Mouse (Mus musculus): ENCODE data around the gene Dok3. TPM values are rescaled to one million over a fixed set of nuclear protein-coding genes. Genes with fewer than 3 reads are reported as not detected.

The Dok3 gene
- polyA plus RNA-seq, 1 experiment from 2014 or later = 3.6 TPM

DNA sequence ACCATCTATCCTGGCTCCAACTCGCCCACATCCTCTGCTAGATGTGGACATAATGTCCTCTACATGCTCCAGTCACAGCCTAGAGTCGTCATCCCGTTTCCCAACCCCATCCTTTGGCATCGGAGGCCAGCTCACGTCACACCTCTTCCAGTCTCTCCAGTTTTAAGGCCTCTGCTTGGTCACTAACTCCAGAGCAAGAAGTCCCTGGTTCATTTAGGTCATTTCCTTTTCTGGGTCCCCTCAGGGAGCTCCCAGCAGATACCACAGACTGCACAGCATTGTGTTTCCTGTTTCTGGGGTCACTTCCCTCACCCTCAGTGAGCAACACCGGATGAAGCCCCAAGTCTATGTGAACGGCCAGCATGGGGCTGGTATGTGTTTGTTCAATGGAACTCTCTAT is 50.1 kb downstream of the Dok3 start:
- H3K27me3 ChIP-seq (replicated peaks; ENCODE audit: control insufficient read depth, insufficient read depth, low read length) = no peaks in the 10 kb centered on the region
- H3K9ac ChIP-seq (ENCODE audit: low read depth, low read length) = no peak overlapping the region
- no peak overlapping the region for H3K27ac ChIP-seq (ENCODE audit: low read depth, low read length)
- no peaks in the 10 kb centered on the region for H3K9me3 ChIP-seq (ENCODE audit: control insufficient read depth, low read length)
- no peak for ATAC-seq
- H3K4me1 ChIP-seq (ENCODE audit: control insufficient read depth, insufficient read depth, low read depth, low read length) = peaks cover 36% of the 10 kb centered on the region
- no peak overlapping the region for H3K4me3 ChIP-seq (ENCODE audit: low read length)
- WGBS = 83% methylated on average over 7 of the region's 7 CpGs
- no peak overlapping the region for H3K4me2 ChIP-seq (ENCODE audit: low read length)
- peaks cover 69% of the 10 kb centered on the region for H3K36me3 ChIP-seq (ENCODE audit: control insufficient read depth, insufficient read depth, low read length)

DNA sequence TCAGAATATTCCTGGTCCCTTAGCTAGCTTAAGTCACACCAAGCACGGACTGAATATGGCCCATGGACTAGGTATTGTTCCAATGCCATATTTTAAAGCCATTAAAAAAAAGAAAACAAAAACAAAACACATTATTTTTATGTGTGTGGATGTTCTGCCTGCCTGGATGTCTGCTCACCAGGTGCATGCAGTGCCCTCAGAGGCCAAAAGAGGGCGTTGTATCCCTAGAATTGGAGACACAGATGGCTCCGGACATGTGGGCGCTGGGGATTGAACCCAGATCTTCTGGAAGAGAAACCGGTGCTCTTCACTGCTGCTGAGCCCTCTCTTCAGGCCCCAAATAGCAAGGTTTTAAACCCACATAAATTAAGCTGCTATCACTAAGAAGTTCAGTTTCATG is 51.1 kb downstream of the Dok3 start:
- no peak overlapping the region for H3K4me2 ChIP-seq (ENCODE audit: low read length)
- no peak for ATAC-seq
- no peak overlapping the region for H3K4me3 ChIP-seq (ENCODE audit: low read length)
- H3K36me3 ChIP-seq (ENCODE audit: control insufficient read depth, insufficient read depth, low read length) = peaks cover 73% of the 10 kb centered on the region
- peaks cover 36% of the 10 kb centered on the region for H3K4me1 ChIP-seq (ENCODE audit: control insufficient read depth, insufficient read depth, low read depth, low read length)
- WGBS = 60% methylated on average over 5 of the region's 5 CpGs
- H3K27ac ChIP-seq (ENCODE audit: low read depth, low read length) = peak overlapping the region; percentile 49; the same call in 1 of the 2 replicates
- H3K27me3 ChIP-seq (replicated peaks; ENCODE audit: control insufficient read depth, insufficient read depth, low read length) = no peaks in the 10 kb centered on the region
- no peaks in the 10 kb centered on the region for H3K9me3 ChIP-seq (ENCODE audit: control insufficient read depth, low read length)
- H3K9ac ChIP-seq (ENCODE audit: low read depth, low read length) = no peak overlapping the region

DNA sequence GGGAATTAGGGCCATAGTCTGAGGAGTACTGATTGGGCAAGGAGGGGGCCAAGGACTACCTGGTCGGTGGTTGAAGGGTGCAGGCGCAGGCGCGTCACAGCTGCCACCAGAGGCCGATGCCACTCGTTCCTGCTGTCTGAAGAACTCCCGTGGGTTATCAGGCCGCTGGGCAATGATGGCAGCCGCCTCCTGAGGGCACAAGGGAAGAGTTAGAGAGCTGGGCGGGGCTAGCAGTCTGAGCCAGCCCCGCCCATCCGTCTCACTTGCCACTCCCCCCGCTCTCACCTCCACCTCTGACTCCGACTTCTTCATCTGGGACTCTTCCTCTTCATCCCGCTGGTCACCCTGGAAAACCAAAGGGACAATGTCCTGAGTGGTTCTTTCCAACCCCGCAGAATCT is 51.6 kb downstream of the Dok3 start:
- ATAC-seq = no peak
- peaks cover 35% of the 10 kb centered on the region for H3K4me1 ChIP-seq (ENCODE audit: control insufficient read depth, insufficient read depth, low read depth, low read length)
- 68% methylated on average over 16 of the region's 16 CpGs for WGBS

DNA sequence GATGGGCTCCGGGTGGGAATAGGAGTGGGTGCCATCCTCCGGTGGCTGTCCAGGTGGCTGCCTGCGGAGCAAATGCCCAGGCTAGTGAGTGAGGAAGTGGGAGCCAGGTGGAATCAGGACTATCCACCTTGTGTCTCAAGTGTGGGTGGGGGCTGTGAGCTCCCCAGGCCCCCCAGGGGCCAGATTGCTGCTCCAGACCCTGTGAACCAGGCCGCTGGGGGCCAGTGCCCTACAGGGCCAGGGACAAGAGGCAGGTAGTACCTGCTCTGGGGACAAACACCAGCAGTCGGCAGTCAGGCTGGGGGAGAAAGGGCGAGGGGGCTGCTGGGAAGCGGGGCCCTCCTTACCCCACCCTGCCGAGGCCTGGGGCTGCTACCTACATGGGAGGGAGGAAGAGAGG is 52.8 kb downstream of the Dok3 start:
- ATAC-seq = no peak
- Histone ChIP-seq H3K9ac (ENCODE audit: low read depth, low read length) (no peak overlapping the region), H3K27ac (ENCODE audit: low read depth, low read length) (no peak overlapping the region)

More for the DNA sequence above, 51.6 kb downstream of the Dok3 start:
- peaks cover 72% of the 10 kb centered on the region for H3K36me3 ChIP-seq (ENCODE audit: control insufficient read depth, insufficient read depth, low read length)
- no peak overlapping the region for H3K4me2 ChIP-seq (ENCODE audit: low read length)
- H3K27me3 ChIP-seq (replicated peaks; ENCODE audit: control insufficient read depth, insufficient read depth, low read length) = no peaks in the 10 kb centered on the region
- H3K9me3 ChIP-seq (ENCODE audit: control insufficient read depth, low read length) = no peaks in the 10 kb centered on the region
- H3K27ac ChIP-seq (ENCODE audit: low read depth, low read length) = peak overlapping the region; percentile 49; the same call in 1 of the 2 replicates
- H3K9ac ChIP-seq (ENCODE audit: low read depth, low read length) = no peak overlapping the region
- H3K4me3 ChIP-seq (ENCODE audit: low read length) = no peak overlapping the region

DNA sequence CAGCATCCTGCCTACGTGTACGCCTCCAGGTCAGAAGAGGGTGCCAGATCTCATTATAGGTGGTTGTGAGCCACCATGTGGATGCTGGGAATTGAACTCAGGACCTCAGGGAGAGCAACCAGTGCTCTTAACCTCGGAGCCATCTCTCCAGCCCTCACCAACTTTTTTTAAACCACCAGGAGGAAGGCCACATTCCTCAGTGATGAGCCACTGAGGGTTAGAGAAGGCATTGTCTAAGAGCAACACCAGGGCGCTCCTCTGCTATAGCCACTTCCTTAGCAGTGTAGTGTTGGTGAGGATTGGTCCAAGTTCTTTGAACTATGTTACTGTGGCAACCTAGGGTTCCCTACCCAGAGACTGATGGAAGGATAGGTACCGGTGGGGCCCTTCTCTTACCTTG is 53.3 kb downstream of the Dok3 start:
- Histone ChIP-seq H3K9ac (ENCODE audit: low read depth, low read length) (no peak overlapping the region), H3K27ac (ENCODE audit: low read depth, low read length) (no peak overlapping the region), H3K4me2 (ENCODE audit: low read length) (no peak overlapping the region), H3K4me1 (ENCODE audit: control insufficient read depth, insufficient read depth, low read depth, low read length) (peaks cover 45% of the 10 kb centered on the region), H3K9me3 (ENCODE audit: control insufficient read depth, low read length) (no peaks in the 10 kb centered on the region), H3K36me3 (ENCODE audit: control insufficient read depth, insufficient read depth, low read length) (peaks cover 56% of the 10 kb centered on the region), H3K4me3 (ENCODE audit: low read length) (no peak overlapping the region), H3K27me3 (replicated peaks; ENCODE audit: control insufficient read depth, insufficient read depth, low read length) (no peaks in the 10 kb centered on the region)
- WGBS = 88% methylated on average over 5 of the region's 5 CpGs
- ATAC-seq = no peak

More for the DNA sequence above, 52.8 kb downstream of the Dok3 start:
- Histone ChIP-seq H3K4me3 (ENCODE audit: low read length) (no peak overlapping the region), H3K4me1 (ENCODE audit: control insufficient read depth, insufficient read depth, low read depth, low read length) (peaks cover 40% of the 10 kb centered on the region), H3K27me3 (replicated peaks; ENCODE audit: control insufficient read depth, insufficient read depth, low read length) (no peaks in the 10 kb centered on the region), H3K4me2 (ENCODE audit: low read length) (no peak overlapping the region), H3K36me3 (ENCODE audit: control insufficient read depth, insufficient read depth, low read length) (peaks cover 60% of the 10 kb centered on the region), H3K9me3 (ENCODE audit: control insufficient read depth, low read length) (no peaks in the 10 kb centered on the region)
- WGBS = 96% methylated on average over 8 of the region's 8 CpGs

DNA sequence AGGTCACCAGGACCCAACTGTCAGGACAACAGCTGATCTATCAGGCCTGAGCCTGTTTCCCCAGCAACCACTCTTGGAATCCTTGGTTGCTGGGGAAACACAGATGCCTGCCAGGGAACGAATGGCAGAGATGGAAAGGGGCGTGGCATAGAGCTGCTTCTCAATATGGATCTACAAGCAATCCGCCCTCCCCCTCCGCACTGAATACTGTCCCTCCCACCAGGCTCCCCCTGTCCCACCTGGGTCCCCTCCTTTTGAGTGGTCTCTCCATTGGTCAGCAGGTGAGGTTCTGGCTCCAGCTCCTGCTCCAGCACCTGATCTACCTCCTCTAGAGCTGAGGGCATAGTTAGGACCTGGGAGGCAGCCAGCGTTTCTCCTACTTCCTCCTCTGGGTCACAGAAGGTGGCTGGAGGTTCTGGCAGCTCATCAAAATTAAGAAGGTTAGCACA is 54.5 kb downstream of the Dok3 start:
- H3K36me3 ChIP-seq (ENCODE audit: control insufficient read depth, insufficient read depth, low read length) = peaks cover 45% of the 10 kb centered on the region

DNA sequence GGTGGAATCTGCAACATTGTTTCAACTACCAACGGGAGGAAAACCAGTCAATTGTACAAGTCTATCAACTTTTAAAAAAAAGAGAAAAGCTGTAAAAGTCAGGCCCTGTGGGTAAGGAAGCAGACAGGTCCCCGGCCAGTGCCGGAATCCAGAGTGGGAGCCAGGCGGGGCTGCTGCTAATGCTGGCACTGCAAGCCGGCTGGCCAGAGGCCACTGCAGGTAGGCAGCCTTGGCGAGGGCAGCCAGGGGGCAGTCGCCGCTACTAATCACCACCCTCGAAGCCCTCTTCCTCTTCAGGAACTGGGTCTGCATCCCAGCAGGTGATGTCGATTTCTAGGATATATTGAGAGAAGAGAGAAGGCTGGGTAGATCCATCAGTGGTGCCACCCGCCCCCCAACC is 55.1 kb downstream of the Dok3 start:
- H3K9ac ChIP-seq (ENCODE audit: low read depth, low read length) = peak overlapping the region; percentile 47; the same call in 1 of the 2 replicates
- no peak for ATAC-seq
- no peak overlapping the region for H3K4me2 ChIP-seq (ENCODE audit: low read length)
- H3K4me3 ChIP-seq (ENCODE audit: low read length) = no peak overlapping the region
- peaks cover 38% of the 10 kb centered on the region for H3K36me3 ChIP-seq (ENCODE audit: control insufficient read depth, insufficient read depth, low read length)
- H3K27ac ChIP-seq (ENCODE audit: low read depth, low read length) = peak overlapping the region; percentile 60; the same call in 1 of the 2 replicates
- peaks cover 62% of the 10 kb centered on the region for H3K4me1 ChIP-seq (ENCODE audit: control insufficient read depth, insufficient read depth, low read depth, low read length)
- H3K9me3 ChIP-seq (ENCODE audit: control insufficient read depth, low read length) = no peaks in the 10 kb centered on the region
- H3K27me3 ChIP-seq (replicated peaks; ENCODE audit: control insufficient read depth, insufficient read depth, low read length) = no peaks in the 10 kb centered on the region
- WGBS = 39% methylated on average over 10 of the region's 11 CpGs

More for the DNA sequence above, 54.5 kb downstream of the Dok3 start:
- Histone ChIP-seq H3K27ac (ENCODE audit: low read depth, low read length) (peak overlapping the region; percentile 58), H3K4me3 (ENCODE audit: low read length) (no peak overlapping the region), H3K27me3 (replicated peaks; ENCODE audit: control insufficient read depth, insufficient read depth, low read length) (no peaks in the 10 kb centered on the region), H3K4me1 (ENCODE audit: control insufficient read depth, insufficient read depth, low read depth, low read length) (peaks cover 55% of the 10 kb centered on the region), H3K9ac (ENCODE audit: low read depth, low read length) (0 out of 2 replicates have a peak overlapping the region, but pooled peaks have one; percentile 32), H3K4me2 (ENCODE audit: low read length) (no peak overlapping the region), H3K9me3 (ENCODE audit: control insufficient read depth, low read length) (no peaks in the 10 kb centered on the region)
- ATAC-seq = no peak; the same call in 1 of the 2 replicates
- WGBS = 17% methylated on average over 5 of the region's 5 CpGs

Small RNA genes within 50 kb of the gene (microRNA-seq; reads per million reads assigned to microRNA genes)
- gene Mir6944 (54.4 reads per million, percentile 41 among the genes with 10 or more reads in this experiment), gene Mir6945 (2.1 reads per million, percentile 2 among the genes with 10 or more reads in this experiment)

Other genes with a start within 250 kb of the Dok3 start
- gene Prelid1, start 208.8 kb downstream of the Dok3 start, polyA plus RNA-seq (2015; fragmentation: Nextera tagmentation; extraction: Ambion mirVana) = 347 and 353 TPM in 2 replicates
- 95.4 and 97.6 TPM in 2 replicates for gene Rab24, start 207.3 kb downstream of the Dok3 start, polyA plus RNA-seq (2015; fragmentation: Nextera tagmentation; extraction: Ambion mirVana)
- 10.9 and 12.4 TPM in 2 replicates for gene Mxd3, start 199.5 kb downstream of the Dok3 start, polyA plus RNA-seq (2015; fragmentation: Nextera tagmentation; extraction: Ambion mirVana)
- gene Lman2, start 166.5 kb downstream of the Dok3 start, polyA plus RNA-seq (2015; fragmentation: Nextera tagmentation; extraction: Ambion mirVana) = 44.9 and 51.5 TPM in 2 replicates
- gene Rgs14, start 159.6 kb downstream of the Dok3 start, polyA plus RNA-seq (2015; fragmentation: Nextera tagmentation; extraction: Ambion mirVana) = 0.27 and 0.44 TPM in 2 replicates
- gene Slc34a1, start 131.1 kb downstream of the Dok3 start, polyA plus RNA-seq (2015; fragmentation: Nextera tagmentation; extraction: Ambion mirVana) = 0.05 TPM in 1 of 2 replicates, not detected in the other
- 1.1 and 1.4 TPM in 2 replicates for gene Pfn3, start 114.1 kb downstream of the Dok3 start, polyA plus RNA-seq (2015; fragmentation: Nextera tagmentation; extraction: Ambion mirVana)
- 0.14 and 0.38 TPM in 2 replicates for gene F12, start 102.5 kb downstream of the Dok3 start, polyA plus RNA-seq (2015; fragmentation: Nextera tagmentation; extraction: Ambion mirVana)
- 15.8 and 25.0 TPM in 2 replicates for gene Grk6, start 84.2 kb downstream of the Dok3 start, polyA plus RNA-seq (2015; fragmentation: Nextera tagmentation; extraction: Ambion mirVana)
- 4.4 and 4.9 TPM in 2 replicates for gene Prr7, start 65.0 kb downstream of the Dok3 start, polyA plus RNA-seq (2015; fragmentation: Nextera tagmentation; extraction: Ambion mirVana)
- gene Dbn1, start 41.2 kb downstream of the Dok3 start, polyA plus RNA-seq (2015; fragmentation: Nextera tagmentation; extraction: Ambion mirVana) = 482 and 556 TPM in 2 replicates
- gene Pdlim7, start 15.6 kb downstream of the Dok3 start, polyA plus RNA-seq (2015; fragmentation: Nextera tagmentation; extraction: Ambion mirVana) = 161 and 177 TPM in 2 replicates
- 55.3 and 56.3 TPM in 2 replicates for gene Ddx41, start 7.4 kb upstream of the Dok3 start, polyA plus RNA-seq (2015; fragmentation: Nextera tagmentation; extraction: Ambion mirVana)
- gene Fam193b, start 41.8 kb upstream of the Dok3 start, polyA plus RNA-seq (2015; fragmentation: Nextera tagmentation; extraction: Ambion mirVana) = 41.1 and 50.0 TPM in 2 replicates
- gene Tmed9, start 44.4 kb upstream of the Dok3 start, polyA plus RNA-seq (2015; fragmentation: Nextera tagmentation; extraction: Ambion mirVana) = 102 TPM in 2 replicates
- gene B4galt7, start 70.6 kb upstream of the Dok3 start, polyA plus RNA-seq (2015; fragmentation: Nextera tagmentation; extraction: Ambion mirVana) = 40.9 and 42.3 TPM in 2 replicates
- gene Caml, start 93.7 kb upstream of the Dok3 start, polyA plus RNA-seq (2015; fragmentation: Nextera tagmentation; extraction: Ambion mirVana) = 97.4 and 108 TPM in 2 replicates
- 21.5 and 23.1 TPM in 2 replicates for gene Ddx46, start 105.7 kb upstream of the Dok3 start, polyA plus RNA-seq (2015; fragmentation: Nextera tagmentation; extraction: Ambion mirVana)
- 65.5 and 73.6 TPM in 2 replicates for gene B230219D22Rik, start 163.8 kb upstream of the Dok3 start, polyA plus RNA-seq (2015; fragmentation: Nextera tagmentation; extraction: Ambion mirVana)
- gene Txndc15, start 185.4 kb upstream of the Dok3 start, polyA plus RNA-seq (2015; fragmentation: Nextera tagmentation; extraction: Ambion mirVana) = 142 and 149 TPM in 2 replicates
- 26.1 and 26.5 TPM in 2 replicates for gene Pcbd2, start 198.1 kb upstream of the Dok3 start, polyA plus RNA-seq (2015; fragmentation: Nextera tagmentation; extraction: Ambion mirVana)

Measured in hindbrain, embryonic 16.5 days (tissue).